Mouse (Mus musculus) neural tube, embryonic 14.5 days (tissue): ENCODE data around the gene Stk33. TPM values are rescaled to one million over a fixed set of nuclear protein-coding genes. Genes with fewer than 3 reads are reported as not detected.

Experiments
- ATAC-seq: fragments of 200-750 bp; cut with Nextera tagmentation; 2 replicates; pipeline ENCODE4 v1.8.0; 2017; ENCODE audit warnings: low read depth, mild to moderate bottlenecking, moderate TSS enrichment, moderate library complexity
- H3K27ac ChIP-seq: fragments of 300-500 bp; sonication (generic); 2 replicates; pipeline ENCODE4 v1.5.1; 2014; ENCODE audit warnings: low read depth, mild to moderate bottlenecking, control low read depth, low read length, moderate library complexity, mixed read lengths
- H3K27me3 ChIP-seq: fragments of 300-500 bp; sonication (generic); 2 replicates; pipeline ENCODE4 v1.6.1; 2014; ENCODE audit warnings: low read length; ENCODE audit not compliant: control insufficient read depth, insufficient read depth
- H3K36me3 ChIP-seq: fragments of 300-500 bp; sonication (generic); 2 replicates; pipeline ENCODE4 v1.6.1; 2014; ENCODE audit warnings: low read length, mixed read lengths; ENCODE audit not compliant: control insufficient read depth, insufficient read depth
- H3K4me1 ChIP-seq: fragments of 300-500 bp; sonication (generic); 2 replicates; pipeline ENCODE4 v1.6.1; 2014; ENCODE audit warnings: low read length; ENCODE audit not compliant: control insufficient read depth, insufficient read depth
- H3K4me2 ChIP-seq: fragments of 300-500 bp; sonication (generic); 2 replicates; pipeline ENCODE4 v1.6.1; 2014; ENCODE audit warnings: mild to moderate bottlenecking, low read depth, low read length, control low read depth
- H3K4me3 ChIP-seq: fragments of 300-500 bp; sonication (generic); 2 replicates; pipeline ENCODE4 v1.5.1; 2014; ENCODE audit warnings: low read depth, low read length, control low read depth, mixed read lengths
- H3K9ac ChIP-seq: fragments of 300-500 bp; sonication (generic); replicated peaks from 2 replicates; pipeline ENCODE4 v1.6.1; 2014; ENCODE audit warnings: low read depth, mild to moderate bottlenecking, control low read depth, low read length, mixed read lengths
- H3K9me3 ChIP-seq: fragments of 300-500 bp; sonication (generic); 2 replicates; pipeline ENCODE4 v1.6.1; 2016; ENCODE audit warnings: low read length; ENCODE audit not compliant: control insufficient read depth
- WGBS: fragments of 180-500 bp; shearing (Covaris S2); extraction: QIAGEN DNeasy Blood & Tissue Kit; methylation state at CpG from one replicate; pipeline ENCODE4 v1.1.7; 2014; 5-methylcytosine and 5-hydroxymethylcytosine counted together
- polyA plus RNA-seq: library from polyadenylated mRNA; unstranded; fragments of >200 nt; fragmentation: Nextera tagmentation; extraction: Ambion mirVana; gene quantifications from 2 replicates; pipeline ENCODE4 v1.2.1, GENCODE M21; 2014

The Stk33 gene
- polyA plus RNA-seq, 1 experiment from 2014 or later, result 3.7 TPM

DNA sequence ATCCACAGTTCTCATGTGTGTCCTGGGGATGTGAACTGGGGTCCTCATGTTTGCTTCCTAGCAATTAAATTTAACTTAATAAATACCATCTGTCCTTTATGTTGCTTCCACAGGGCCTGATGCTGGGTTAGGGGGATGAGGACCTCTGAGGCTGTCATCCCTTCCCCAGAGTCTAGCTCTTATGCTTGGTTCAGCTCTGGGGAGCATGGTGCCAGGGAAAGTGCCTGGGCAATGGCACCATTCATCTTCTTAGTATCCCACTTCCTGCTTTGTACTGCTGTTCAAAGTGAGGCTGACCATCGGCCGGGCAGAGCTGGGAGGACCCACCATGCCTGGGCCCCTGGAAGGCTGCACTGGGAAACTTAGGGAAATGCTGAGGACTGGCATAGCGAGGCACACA, 163.7 kb downstream of the Stk33 start:
- no peak for ATAC-seq
- no peaks in the 10 kb centered on the region for H3K27me3 ChIP-seq
- no peaks in the 10 kb centered on the region for H3K4me1 ChIP-seq
- no peak overlapping the region for H3K4me3 ChIP-seq
- no peak overlapping the region for H3K27ac ChIP-seq
- H3K36me3 ChIP-seq, result no peaks in the 10 kb centered on the region
- H3K9ac ChIP-seq, result no peak overlapping the region
- H3K4me2 ChIP-seq, result no peak overlapping the region
- WGBS, result 79% methylated on average over 3 of the region's 3 CpGs
- H3K9me3 ChIP-seq, result no peaks in the 10 kb centered on the region

GRCm38 (mm10) chr7:109274289-109274688, 164.6 kb downstream of the Stk33 start:
- Histone ChIP-seq H3K27ac (no peak overlapping the region), H3K4me2 (no peak overlapping the region), H3K9ac (no peak overlapping the region), H3K27me3 (no peaks in the 10 kb centered on the region), H3K4me1 (no peaks in the 10 kb centered on the region), H3K9me3 (no peaks in the 10 kb centered on the region), H3K4me3 (no peak overlapping the region), H3K36me3 (no peaks in the 10 kb centered on the region)
- WGBS, result 73% methylated on average over 3 of the region's 3 CpGs
- no peak for ATAC-seq

- H3K36me3 ChIP-seq, result no peaks in the 10 kb centered on the region
- no peak overlapping the region for H3K4me2 ChIP-seq
- no peaks in the 10 kb centered on the region for H3K27me3 ChIP-seq
- no peaks in the 10 kb centered on the region for H3K4me1 ChIP-seq
- ATAC-seq, result peak; percentile 36; the same call in 1 of the 2 replicates
- WGBS, result 39% methylated on average over 4 of the region's 4 CpGs
- H3K9me3 ChIP-seq, result no peaks in the 10 kb centered on the region
- H3K4me3 ChIP-seq, result no peak overlapping the region
- no peak overlapping the region for H3K9ac ChIP-seq
- no peak overlapping the region for H3K27ac ChIP-seq
These were observed 169.8 kb downstream of the Stk33 start for GRCm38 (mm10) chr7:109269046-109269445.

DNA sequence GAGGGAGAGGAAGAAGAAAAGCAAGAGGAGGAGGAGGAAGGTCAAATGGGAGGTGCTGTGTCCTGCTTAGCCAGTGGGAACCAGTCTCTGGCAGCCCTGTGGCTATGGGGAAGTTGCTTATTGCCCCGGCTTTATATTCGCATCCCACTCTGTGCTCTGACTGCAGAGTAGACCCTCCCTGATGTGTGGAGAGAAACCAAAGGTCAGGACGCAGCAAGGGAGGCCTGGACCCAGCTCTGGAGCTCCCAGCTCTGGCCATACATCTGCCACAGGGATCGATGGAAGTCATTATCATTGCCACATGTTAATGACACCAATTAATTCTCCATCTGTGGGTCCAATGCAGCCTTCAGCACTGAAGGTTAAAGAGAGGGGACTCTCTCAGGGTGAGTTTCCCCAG, 171.5 kb downstream of the Stk33 start:
- Histone ChIP-seq H3K4me3 (no peak overlapping the region), H3K27me3 (no peaks in the 10 kb centered on the region), H3K36me3 (no peaks in the 10 kb centered on the region), H3K27ac (no peak overlapping the region), H3K9me3 (no peaks in the 10 kb centered on the region), H3K4me2 (no peak overlapping the region), H3K9ac (no peak overlapping the region), H3K4me1 (no peaks in the 10 kb centered on the region)
- 43% methylated on average over 4 of the region's 4 CpGs for WGBS
- ATAC-seq, result no peak

DNA sequence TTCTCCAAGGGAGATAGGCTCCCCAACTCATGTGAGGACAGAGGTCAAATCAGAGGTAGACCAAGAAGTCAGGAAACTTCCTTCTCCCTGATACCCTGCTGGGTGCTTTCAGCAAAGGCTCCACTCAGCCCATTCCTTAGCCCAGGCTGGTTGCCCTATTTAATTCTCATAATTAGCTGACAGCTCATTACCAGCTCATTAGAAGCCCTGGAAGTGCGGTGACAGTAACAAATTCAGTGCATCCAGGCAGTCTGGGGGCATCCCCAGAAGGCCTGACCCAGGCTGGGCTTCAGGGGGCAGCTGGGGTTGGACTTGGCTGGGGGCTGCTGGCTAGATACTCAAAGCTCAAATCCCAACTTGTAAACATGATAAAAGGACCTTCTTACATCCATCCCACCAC, 172.7 kb downstream of the Stk33 start:
- no peak overlapping the region for H3K9ac ChIP-seq
- WGBS, result 44% methylated on average over 1 of the region's 1 CpGs
- H3K4me1 ChIP-seq, result no peaks in the 10 kb centered on the region
- no peak overlapping the region for H3K27ac ChIP-seq
- H3K4me2 ChIP-seq, result no peak overlapping the region
- H3K9me3 ChIP-seq, result no peaks in the 10 kb centered on the region
- no peaks in the 10 kb centered on the region for H3K27me3 ChIP-seq
- H3K4me3 ChIP-seq, result no peak overlapping the region
- no peak for ATAC-seq
- H3K36me3 ChIP-seq, result no peaks in the 10 kb centered on the region

GRCm38 (mm10) chr7:109265606-109266005, 173.3 kb downstream of the Stk33 start:
- no peaks in the 10 kb centered on the region for H3K27me3 ChIP-seq
- no peaks in the 10 kb centered on the region for H3K4me1 ChIP-seq
- H3K4me2 ChIP-seq, result no peak overlapping the region
- no peak overlapping the region for H3K27ac ChIP-seq
- no peak for ATAC-seq
- WGBS, result 93% methylated on average over 5 of the region's 5 CpGs
- H3K9me3 ChIP-seq, result no peaks in the 10 kb centered on the region
- H3K4me3 ChIP-seq, result no peak overlapping the region
- H3K9ac ChIP-seq, result no peak overlapping the region
- no peaks in the 10 kb centered on the region for H3K36me3 ChIP-seq

GRCm38 (mm10) chr7:109255506-109256352, 183.2 kb downstream of the Stk33 start:
- Histone ChIP-seq H3K27ac (no peak overlapping the region), H3K4me2 (no peak overlapping the region), H3K4me1 (peaks cover 4% of the 10 kb centered on the region; the same call in 1 of the 2 replicates), H3K9me3 (no peaks in the 10 kb centered on the region), H3K9ac (no peak overlapping the region), H3K27me3 (no peaks in the 10 kb centered on the region), H3K36me3 (no peaks in the 10 kb centered on the region), H3K4me3 (no peak overlapping the region)
- ATAC-seq, result no peak
- WGBS, result 18% methylated on average over 28 of the region's 28 CpGs

DNA sequence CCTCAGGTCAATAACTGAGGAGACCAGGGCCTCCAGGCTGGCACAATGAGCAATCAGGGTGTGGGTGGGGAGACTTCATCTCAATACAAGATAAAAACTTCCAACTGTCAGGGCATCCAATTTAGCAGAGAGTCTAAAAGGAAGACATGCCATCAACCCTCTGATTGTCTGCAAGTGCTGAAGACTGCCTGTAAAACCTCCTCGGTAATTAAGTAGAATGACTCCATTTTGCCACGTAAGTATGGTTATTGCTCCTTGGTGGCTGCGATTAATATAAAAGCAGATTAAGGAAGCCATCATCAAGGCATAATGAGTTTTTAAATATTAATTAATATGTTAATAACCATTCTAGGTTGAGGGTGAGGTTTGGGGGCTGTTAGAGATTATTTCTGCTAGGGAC, 187.5 kb downstream of the Stk33 start:
- no peaks in the 10 kb centered on the region for H3K36me3 ChIP-seq
- peak; percentile 63 for ATAC-seq
- H3K9ac ChIP-seq, result no peak overlapping the region
- H3K9me3 ChIP-seq, result no peaks in the 10 kb centered on the region
- peaks cover 7% of the 10 kb centered on the region; the same call in 1 of the 2 replicates for H3K4me1 ChIP-seq
- WGBS, result 44% methylated on average over 3 of the region's 3 CpGs
- H3K27me3 ChIP-seq, result no peaks in the 10 kb centered on the region
- no peak overlapping the region for H3K4me2 ChIP-seq
- no peak overlapping the region for H3K27ac ChIP-seq
- no peak overlapping the region for H3K4me3 ChIP-seq

DNA sequence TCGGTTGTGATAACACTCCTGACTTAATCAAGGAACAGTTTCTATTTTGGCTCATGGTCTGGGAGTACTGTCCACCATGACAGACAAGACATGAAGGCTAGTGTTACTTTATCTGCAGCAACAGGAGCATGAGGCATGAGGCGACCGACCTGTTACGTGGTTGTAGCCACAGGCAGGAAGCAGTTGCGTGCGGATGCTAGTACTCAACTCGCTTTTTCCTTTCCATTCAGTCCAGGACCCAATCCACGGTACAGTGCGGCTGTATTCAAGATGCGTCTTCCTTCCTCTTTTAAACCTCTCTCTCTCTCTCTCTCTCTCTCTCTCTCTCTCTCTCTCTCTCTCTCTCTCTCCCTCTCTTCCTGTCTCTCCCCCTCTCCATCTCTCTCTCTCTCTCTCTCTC, 194.1 kb downstream of the Stk33 start:
- no peak for ATAC-seq
- WGBS, result 96% methylated on average over 10 of the region's 10 CpGs
- H3K27me3 ChIP-seq, result no peaks in the 10 kb centered on the region
- H3K27ac ChIP-seq, result no peak overlapping the region
- no peaks in the 10 kb centered on the region for H3K36me3 ChIP-seq
- H3K9ac ChIP-seq, result no peak overlapping the region
- 0 out of 2 replicates have a peak, but pooled peaks cover 4% of the 10 kb centered on the region for H3K4me1 ChIP-seq
- H3K4me3 ChIP-seq, result no peak overlapping the region
- H3K4me2 ChIP-seq, result no peak overlapping the region
- H3K9me3 ChIP-seq, result no peaks in the 10 kb centered on the region
